Mouse (Mus musculus): ENCODE data around the gene 1110032A03Rik. TPM values are rescaled to one million over a fixed set of nuclear protein-coding genes. Genes with fewer than 3 reads are reported as not detected.
A peak's percentile ranks its signal among the peaks of the same experiment; 100 is the strongest.

Gene 1110032A03Rik
- polyA plus RNA-seq, 1 experiment from 2014 or later = 35.6 TPM

DNA sequence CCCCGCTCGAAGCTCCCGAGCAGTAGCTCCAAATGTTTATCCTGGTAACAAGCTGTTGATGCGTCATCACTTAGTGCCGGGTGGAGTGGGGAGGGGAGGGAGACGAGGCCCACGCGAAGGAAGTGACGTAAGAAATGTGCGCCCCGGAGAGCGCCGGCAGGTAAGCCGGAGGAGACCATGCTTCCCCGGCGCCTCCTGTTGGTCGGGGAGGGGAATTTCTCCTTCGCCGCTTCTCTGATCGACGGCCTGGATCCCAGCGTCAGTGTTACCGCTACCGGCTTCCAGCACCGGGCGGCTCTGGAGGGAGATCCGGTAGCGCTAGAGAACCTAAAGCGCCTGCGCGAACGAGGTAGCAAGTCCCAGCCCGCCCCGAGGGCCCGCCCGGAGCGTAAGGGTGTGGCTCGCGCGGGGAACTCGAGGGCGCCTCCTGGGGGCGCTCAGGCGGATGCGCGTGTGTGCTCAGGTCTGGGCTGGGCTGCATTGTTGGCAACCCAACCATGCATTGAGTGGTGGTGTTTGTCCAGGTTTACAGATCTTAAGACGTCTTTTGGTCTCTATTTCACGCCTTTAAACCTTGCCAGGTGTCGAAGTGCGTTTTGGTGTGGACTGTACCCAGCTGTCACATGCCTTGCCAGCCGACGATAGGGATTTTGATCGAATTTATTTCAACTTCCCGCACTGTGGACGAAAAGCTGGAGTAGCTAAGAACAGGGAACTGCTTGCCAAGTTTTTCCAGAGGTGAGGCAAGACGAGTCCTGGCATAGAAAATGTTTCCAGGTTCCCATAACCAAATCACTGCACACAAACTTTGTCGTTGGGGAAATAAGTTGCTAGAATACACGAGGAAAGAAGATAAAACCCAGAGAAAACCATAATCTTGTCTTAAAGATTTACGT, 7.0 kb downstream of the 1110032A03Rik start, which contains the start of gene Fdxacb1:
Gene Fdxacb1, plus strand, starts transcription at position 130 of the 896 bp plus-strand sequence.
- no peaks in the 10 kb centered on the region for H3K9me3 ChIP-seq
- no peaks in the 10 kb centered on the region for H3K27me3 ChIP-seq
- H3K27ac ChIP-seq = peak within 1 kb of the TSS; percentile 91
- H3K4me1 ChIP-seq = peaks cover 15% of the 10 kb centered on the region
- peak within 1 kb of the TSS; percentile 69 for H3K4me3 ChIP-seq
- peak; percentile 94 for ATAC-seq (ENCODE audit: insufficient number of reproducible peaks, insufficient read depth, low FRiP score, low TSS enrichment, low read depth)
- H3K9ac ChIP-seq = peak within 1 kb of the TSS; percentile 84
- peak within 1 kb of the TSS; percentile 83 for H3K4me2 ChIP-seq
- peaks cover 14% of the 10 kb centered on the region for H3K36me3 ChIP-seq
- WGBS = 4% methylated on average over 59 of the region's 59 CpGs

DNA sequence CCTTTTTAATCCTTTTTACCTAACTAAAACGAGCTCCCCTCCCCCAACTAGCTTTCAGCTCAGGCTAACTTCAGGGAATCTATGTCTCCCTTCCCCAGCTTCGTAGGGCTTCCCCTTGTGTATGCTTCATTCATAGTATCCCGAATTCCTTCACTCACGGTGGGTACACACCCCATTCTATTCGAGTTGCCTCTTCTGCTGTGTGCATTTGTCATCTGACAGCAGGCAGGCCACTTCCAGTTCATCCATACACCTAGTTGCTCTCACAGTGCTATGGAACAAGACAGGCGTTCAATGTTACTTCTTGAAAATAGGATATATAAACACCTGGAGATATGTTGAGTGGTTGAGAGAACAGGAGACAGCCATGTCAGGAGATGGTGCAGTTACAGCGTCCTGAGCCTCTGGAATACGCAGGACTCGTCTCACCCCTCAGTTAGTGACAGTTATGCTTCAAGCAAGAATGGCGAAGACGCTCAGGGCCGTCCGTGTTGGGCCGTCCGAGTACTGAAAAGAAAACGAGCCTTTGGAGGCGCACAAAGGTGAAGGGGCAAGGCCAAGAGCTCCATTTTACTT, 7.7 kb downstream of the 1110032A03Rik start:
- 6% methylated on average over 17 of the region's 17 CpGs for WGBS
- no peaks in the 10 kb centered on the region for H3K27me3 ChIP-seq
- peak overlapping the region; percentile 69 for H3K4me3 ChIP-seq
- peak overlapping the region; percentile 84 for H3K9ac ChIP-seq
- H3K4me1 ChIP-seq = peaks cover 15% of the 10 kb centered on the region
- peak; percentile 38 for ATAC-seq (ENCODE audit: insufficient number of reproducible peaks, insufficient read depth, low FRiP score, low TSS enrichment, low read depth)
- peak overlapping the region; percentile 83 for H3K4me2 ChIP-seq
- no peaks in the 10 kb centered on the region for H3K9me3 ChIP-seq
- peak overlapping the region; percentile 91 for H3K27ac ChIP-seq
- peaks cover 14% of the 10 kb centered on the region for H3K36me3 ChIP-seq

DNA sequence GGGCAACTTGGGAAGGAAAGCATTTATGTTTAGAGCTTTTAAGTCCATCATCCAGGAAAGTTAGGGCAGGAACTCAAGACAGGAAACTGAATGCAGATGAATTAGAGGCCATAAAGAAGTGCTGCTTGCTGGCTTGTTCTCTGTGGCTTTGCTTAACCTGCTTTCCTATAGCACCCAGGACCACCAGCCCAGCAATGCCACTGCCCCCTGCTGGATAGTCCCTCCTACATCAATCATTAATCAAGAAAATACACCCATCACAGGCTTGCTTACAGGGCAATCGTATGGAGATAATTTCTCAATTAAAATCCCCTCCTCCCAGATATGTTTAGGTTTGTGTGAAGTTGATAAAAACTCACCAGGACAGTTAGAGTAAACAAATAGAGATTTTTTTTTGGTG, 12.0 kb downstream of the 1110032A03Rik start:
- Histone ChIP-seq H3K4me2 (no peak overlapping the region), H3K9me3 (no peaks in the 10 kb centered on the region), H3K9ac (no peak overlapping the region), H3K36me3 (peaks cover 3% of the 10 kb centered on the region; the same call in 1 of the 2 replicates), H3K27me3 (no peaks in the 10 kb centered on the region), H3K27ac (no peak overlapping the region), H3K4me3 (no peak overlapping the region), H3K4me1 (peaks cover 5% of the 10 kb centered on the region; the same call in 1 of the 2 replicates)
- WGBS = 62% methylated on average over 1 of the region's 1 CpGs
- ATAC-seq (ENCODE audit: insufficient number of reproducible peaks, insufficient read depth, low FRiP score, low TSS enrichment, low read depth) = no peak

DNA sequence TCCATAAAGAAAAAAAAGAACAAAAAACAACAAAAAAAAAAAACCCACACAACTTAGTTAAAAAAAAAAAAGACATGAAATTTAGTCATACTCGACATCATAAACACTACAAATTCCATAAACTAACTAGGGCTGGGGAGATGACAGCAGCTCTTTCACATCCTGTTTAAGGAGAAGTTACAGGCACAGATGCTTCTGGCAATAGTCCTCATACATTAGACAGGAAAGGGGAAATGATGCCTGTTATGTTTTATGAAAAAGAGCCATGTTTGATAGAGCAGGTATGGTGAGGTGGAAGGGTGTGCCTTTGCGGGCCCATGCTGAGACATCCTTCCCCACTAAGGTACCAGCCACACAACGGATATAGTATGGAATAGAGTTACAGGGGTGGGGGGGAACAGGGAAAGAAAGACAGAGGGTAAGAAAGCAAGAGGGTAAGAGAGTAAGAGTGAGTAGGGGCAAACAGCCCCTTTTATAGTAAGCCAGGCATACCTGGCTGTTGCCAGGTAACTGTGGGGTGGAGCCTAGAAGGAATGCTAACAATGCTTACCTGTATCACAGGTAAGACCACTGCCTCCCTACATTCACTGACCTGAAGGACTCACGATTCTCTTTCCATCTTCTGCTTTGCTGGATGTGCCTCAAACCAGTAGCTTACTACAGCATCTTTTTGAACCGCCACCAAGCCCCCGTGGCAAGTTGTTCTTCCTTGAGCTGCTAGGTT, 13.6 kb downstream of the 1110032A03Rik start:
- no peak overlapping the region for H3K4me2 ChIP-seq
- 55% methylated on average over 6 of the region's 6 CpGs for WGBS
- H3K27me3 ChIP-seq = no peaks in the 10 kb centered on the region
- H3K4me1 ChIP-seq = no peaks in the 10 kb centered on the region
- no peaks in the 10 kb centered on the region for H3K9me3 ChIP-seq
- H3K27ac ChIP-seq = no peak overlapping the region
- no peak overlapping the region for H3K4me3 ChIP-seq
- ATAC-seq (ENCODE audit: insufficient number of reproducible peaks, insufficient read depth, low FRiP score, low TSS enrichment, low read depth) = no peak
- no peak overlapping the region for H3K9ac ChIP-seq
- H3K36me3 ChIP-seq = peaks cover 3% of the 10 kb centered on the region; the same call in 1 of the 2 replicates

DNA sequence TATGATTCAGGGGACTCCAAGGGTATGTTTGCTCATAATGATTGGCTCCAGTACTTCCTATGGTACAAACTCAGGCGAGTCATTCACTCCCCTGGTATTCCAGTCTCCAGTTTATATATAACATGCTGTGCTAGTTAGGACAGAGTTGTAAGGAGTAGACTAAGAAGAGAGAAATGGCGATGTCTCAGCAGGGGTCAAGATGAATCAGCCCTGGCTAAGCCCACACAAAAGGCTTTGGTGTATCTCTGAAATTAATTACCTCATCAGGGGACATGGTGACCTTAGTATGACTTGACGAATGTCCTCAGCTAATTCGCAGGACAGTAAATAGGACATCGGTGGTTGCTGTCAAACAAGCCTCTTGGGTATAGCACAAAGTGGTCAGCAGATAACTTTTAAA, 18.6 kb downstream of the 1110032A03Rik start:
- no peak for ATAC-seq (ENCODE audit: insufficient number of reproducible peaks, insufficient read depth, low FRiP score, low TSS enrichment, low read depth)
- WGBS = 65% methylated on average over 5 of the region's 5 CpGs

DNA sequence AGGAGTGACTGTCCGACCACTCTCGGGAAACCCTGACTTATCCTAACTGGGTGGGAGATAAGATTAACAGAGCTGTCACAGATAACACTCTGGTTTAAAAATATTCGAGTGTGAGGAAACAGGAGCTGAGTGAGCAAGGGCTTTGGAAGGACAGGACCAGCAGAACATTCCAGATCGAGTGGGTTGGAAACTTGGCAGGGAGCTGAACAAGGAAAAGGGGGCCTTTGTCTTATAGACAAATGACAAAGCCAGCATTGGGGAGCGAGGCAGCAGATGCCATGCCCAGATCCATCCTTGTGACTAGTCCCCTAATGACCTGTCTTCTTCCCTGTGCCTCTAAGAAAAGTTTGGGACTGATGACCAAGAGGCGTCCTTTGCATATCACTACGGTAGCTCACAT, 21.4 kb downstream of the 1110032A03Rik start:
- Histone ChIP-seq H3K4me1 (peaks cover 18% of the 10 kb centered on the region), H3K27ac (no peak overlapping the region), H3K36me3 (no peaks in the 10 kb centered on the region), H3K4me2 (no peak overlapping the region), H3K9ac (no peak overlapping the region), H3K9me3 (no peaks in the 10 kb centered on the region), H3K27me3 (no peaks in the 10 kb centered on the region), H3K4me3 (no peak overlapping the region)
- WGBS = 66% methylated on average over 7 of the region's 7 CpGs
- no peak for ATAC-seq (ENCODE audit: insufficient number of reproducible peaks, insufficient read depth, low FRiP score, low TSS enrichment, low read depth)

More for the DNA sequence above, 18.6 kb downstream of the 1110032A03Rik start:
- no peaks in the 10 kb centered on the region for H3K27me3 ChIP-seq
- no peak overlapping the region for H3K27ac ChIP-seq
- peaks cover 13% of the 10 kb centered on the region for H3K4me1 ChIP-seq
- no peak overlapping the region for H3K9ac ChIP-seq
- no peaks in the 10 kb centered on the region for H3K36me3 ChIP-seq
- no peak overlapping the region for H3K4me3 ChIP-seq
- H3K9me3 ChIP-seq = no peaks in the 10 kb centered on the region
- no peak overlapping the region for H3K4me2 ChIP-seq

DNA sequence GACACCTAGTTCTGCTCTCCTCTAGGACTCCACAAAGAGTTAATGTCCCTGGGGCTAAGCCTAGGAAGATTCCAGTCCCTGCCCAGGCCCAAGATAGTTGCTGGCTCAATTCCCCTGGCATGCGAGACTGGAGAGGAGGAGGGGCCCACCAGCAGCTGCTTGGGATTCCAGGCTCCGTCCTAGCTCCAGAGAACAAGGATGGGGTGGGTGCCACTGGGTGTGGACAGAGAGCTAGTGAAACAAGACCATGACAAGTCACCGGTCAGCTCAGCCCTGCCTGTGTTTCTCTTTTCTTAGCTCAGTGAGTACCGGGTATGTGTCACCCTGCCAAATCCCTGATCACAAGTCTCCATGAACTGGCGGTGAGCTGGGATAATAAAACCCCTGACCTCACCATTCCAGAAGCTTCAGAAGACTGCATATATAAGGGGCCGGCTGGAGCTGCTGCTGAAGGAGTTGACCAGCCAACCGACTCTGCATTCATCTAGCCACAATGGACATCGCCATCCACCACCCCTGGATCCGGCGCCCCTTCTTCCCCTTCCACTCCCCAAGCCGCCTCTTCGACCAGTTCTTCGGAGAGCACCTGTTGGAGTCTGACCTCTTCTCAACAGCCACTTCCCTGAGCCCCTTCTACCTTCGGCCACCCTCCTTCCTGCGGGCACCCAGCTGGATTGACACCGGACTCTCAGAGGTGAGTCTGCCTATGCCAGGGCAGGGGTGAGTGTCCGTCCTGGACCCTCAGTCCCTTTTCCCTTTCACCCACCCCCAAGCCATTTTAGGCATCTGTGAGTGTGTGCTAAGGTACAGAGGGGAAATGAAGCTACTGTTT, 22.3 kb downstream of the 1110032A03Rik start:
- Histone ChIP-seq H3K9ac (no peak overlapping the region), H3K27me3 (no peaks in the 10 kb centered on the region; the same call in 1 of the 2 replicates), H3K9me3 (no peaks in the 10 kb centered on the region), H3K27ac (no peak overlapping the region), H3K4me3 (no peak overlapping the region), H3K4me1 (peaks cover 18% of the 10 kb centered on the region), H3K4me2 (no peak overlapping the region), H3K36me3 (no peaks in the 10 kb centered on the region)
- WGBS = 71% methylated on average over 17 of the region's 17 CpGs
- 0 out of 2 replicates have a peak, but pooled peaks have one; percentile 37 for ATAC-seq (ENCODE audit: insufficient number of reproducible peaks, insufficient read depth, low FRiP score, low TSS enrichment, low read depth)

DNA sequence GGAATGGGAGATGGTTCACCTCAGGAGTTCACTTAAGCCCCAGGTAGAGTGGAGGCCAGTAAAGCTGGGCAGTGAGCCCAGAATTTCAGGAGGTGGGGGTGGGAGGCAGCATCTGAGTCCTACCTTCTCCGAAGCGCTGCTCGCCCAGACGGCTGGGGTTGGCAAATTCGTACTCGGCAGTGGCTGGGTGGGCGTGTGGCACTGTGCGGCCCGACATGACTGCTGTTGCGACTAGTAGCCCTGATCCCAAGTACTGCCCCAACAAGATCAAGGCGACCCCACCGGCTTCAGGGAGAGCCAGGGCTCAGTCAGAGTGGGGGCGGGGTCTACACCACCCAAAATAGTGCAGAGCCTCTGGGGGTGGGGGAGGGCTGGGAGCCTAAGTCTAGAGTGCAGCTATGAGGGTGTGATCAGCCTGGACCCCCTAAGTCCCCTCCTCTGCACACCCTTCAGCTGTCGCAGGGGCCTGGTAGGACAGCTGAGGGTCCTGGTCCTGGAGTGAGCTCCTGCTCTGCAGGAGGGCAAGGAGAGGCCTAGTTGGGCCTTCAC, 23.2 kb downstream of the 1110032A03Rik start, which contains the start of gene Hspb2:
Gene Hspb2, minus strand, starts transcription at position 301 of the 549 bp plus-strand sequence.
- ATAC-seq (ENCODE audit: insufficient number of reproducible peaks, insufficient read depth, low FRiP score, low TSS enrichment, low read depth) = peak; percentile 48; the same call in 1 of the 2 replicates

DNA sequence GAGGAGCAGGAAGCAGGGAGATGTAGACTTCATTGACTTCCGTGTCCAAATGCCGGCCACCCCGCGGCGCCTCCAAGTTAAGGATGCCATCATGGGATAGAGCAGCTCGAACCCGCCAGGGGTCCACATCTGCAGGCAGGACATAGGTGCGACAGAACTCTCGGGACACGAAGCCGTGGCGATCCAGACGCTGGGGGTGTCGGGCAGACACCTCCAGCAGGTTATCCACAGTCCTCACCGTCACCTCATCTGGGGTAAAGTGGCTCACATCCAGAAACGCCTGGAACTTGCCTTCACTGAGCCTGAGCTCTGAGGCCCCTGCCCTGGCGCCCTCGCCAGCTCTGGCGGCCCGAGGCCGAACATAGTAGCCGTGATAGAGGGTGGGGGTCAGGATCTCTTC, 24.0 kb downstream of the 1110032A03Rik start, which contains the start of gene Cryab:
Gene Cryab, plus strand, starts transcription at position 3 of the 400 bp plus-strand sequence.
- Histone ChIP-seq H3K4me2 (peak within 1 kb of the TSS; percentile 28), H3K27ac (peak within 1 kb of the TSS; percentile 23; the same call in 1 of the 2 replicates), H3K4me3 (no peak within 1 kb of the TSS), H3K9me3 (no peaks in the 10 kb centered on the region), H3K27me3 (peaks cover 8% of the 10 kb centered on the region), H3K4me1 (peaks cover 23% of the 10 kb centered on the region), H3K9ac (no peak within 1 kb of the TSS), H3K36me3 (no peaks in the 10 kb centered on the region)
- no peak for ATAC-seq (ENCODE audit: insufficient number of reproducible peaks, insufficient read depth, low FRiP score, low TSS enrichment, low read depth)
- WGBS = 73% methylated on average over 22 of the region's 22 CpGs

More for the DNA sequence above, 23.2 kb downstream of the 1110032A03Rik start, which contains the start of gene Hspb2:
- Histone ChIP-seq H3K4me2 (peak within 1 kb of the TSS; percentile 28), H3K27ac (peak within 1 kb of the TSS; percentile 23; the same call in 1 of the 2 replicates), H3K9ac (no peak within 1 kb of the TSS), H3K36me3 (no peaks in the 10 kb centered on the region), H3K9me3 (no peaks in the 10 kb centered on the region), H3K4me3 (no peak within 1 kb of the TSS), H3K4me1 (peaks cover 18% of the 10 kb centered on the region), H3K27me3 (peaks cover under 1% of the 10 kb centered on the region)
- WGBS = 62% methylated on average over 14 of the region's 14 CpGs

DNA sequence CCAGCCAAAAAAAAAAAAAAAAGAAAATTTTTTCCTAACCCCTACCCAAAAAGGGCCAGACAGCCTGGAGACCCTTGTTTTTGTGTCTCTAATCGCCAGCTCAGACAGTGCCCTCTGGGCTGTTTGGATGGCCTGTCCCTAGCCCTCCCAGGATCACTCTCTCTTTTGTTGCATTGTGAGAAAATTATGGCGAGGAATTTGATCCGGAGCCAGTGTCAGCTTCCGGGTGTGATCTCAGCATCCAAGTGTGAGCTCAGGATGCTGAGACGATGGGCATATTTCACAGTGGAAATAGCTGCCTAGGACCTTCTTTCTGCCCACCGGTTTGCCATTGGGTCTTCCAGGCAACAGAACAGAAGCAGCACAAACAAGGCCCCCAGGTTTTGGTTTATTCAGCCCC, 24.6 kb downstream of the 1110032A03Rik start:
- Histone ChIP-seq H3K9me3 (no peaks in the 10 kb centered on the region), H3K4me1 (peaks cover 28% of the 10 kb centered on the region), H3K27ac (no peak overlapping the region), H3K27me3 (peaks cover 14% of the 10 kb centered on the region), H3K4me2 (no peak overlapping the region), H3K36me3 (no peaks in the 10 kb centered on the region), H3K4me3 (no peak overlapping the region), H3K9ac (no peak overlapping the region)
- ATAC-seq (ENCODE audit: insufficient number of reproducible peaks, insufficient read depth, low FRiP score, low TSS enrichment, low read depth) = no peak
- 33% methylated on average over 6 of the region's 6 CpGs for WGBS

All from embryonic facial prominence, embryonic 13.5 days (tissue).